Mouse (Mus musculus): ENCODE results near the gene Tbp.
A peak's percentile ranks its signal among the peaks of the same experiment; 100 is the strongest.
"Not testable (repeated sequence)": the region's sequence is repeated elsewhere in the genome, so short reads cannot be mapped to it uniquely, and the experiment has no call there.

The Tbp gene

GRCm38 (mm10) chr17:15540309-15540708 lies 40.6 kb downstream of the Tbp start:
- no peak for DNase-seq

DNA sequence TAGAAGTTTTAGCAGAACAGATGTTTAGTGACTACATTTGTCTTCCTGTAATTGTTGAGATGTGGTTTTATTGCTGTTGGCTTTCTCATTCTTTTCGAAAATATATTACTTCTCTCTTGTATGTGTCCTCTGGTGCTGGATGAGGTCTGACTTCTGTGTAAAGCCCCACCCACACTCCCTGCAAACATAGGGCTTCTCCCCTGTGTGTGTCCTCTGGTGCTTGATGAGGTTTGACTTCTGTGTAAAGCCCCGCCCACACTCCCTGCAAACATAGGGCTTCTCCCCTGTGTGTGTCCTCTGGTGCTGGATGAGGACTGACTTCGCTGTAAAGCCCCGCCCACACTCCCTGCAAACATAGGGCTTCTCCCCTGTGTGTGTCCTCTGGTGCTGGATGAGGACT lies 44.2 kb downstream of the Tbp start:
- not testable (repeated sequence) for DNase-seq

GRCm38 (mm10) chr17:15546440-15546839 lies 46.8 kb downstream of the Tbp start:
- DNase-seq: no peak

DNA sequence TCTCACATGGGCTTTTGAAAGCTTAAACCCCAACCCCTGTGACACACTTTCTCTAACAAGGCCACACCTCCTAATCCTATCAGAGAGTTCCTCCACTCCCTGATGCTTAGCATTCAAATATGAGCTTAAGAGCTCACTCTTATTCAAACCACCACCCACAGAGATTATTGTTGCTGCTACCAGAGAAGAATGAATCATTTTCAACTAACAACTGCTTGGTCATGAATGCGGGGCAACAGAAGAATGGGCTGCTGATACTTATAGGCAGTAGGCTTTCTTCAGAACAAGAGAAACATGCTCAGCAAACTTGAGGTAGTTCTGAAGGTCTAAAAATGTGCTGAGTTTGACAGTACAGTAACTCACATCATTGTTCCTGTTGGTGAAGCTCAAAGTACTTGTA lies 50.0 kb downstream of the Tbp start:
- no peak for DNase-seq

- DNase-seq: no peak
These were observed 60.3 kb downstream of the Tbp start for GRCm38 (mm10) chr17:15559946-15560345.

DNA sequence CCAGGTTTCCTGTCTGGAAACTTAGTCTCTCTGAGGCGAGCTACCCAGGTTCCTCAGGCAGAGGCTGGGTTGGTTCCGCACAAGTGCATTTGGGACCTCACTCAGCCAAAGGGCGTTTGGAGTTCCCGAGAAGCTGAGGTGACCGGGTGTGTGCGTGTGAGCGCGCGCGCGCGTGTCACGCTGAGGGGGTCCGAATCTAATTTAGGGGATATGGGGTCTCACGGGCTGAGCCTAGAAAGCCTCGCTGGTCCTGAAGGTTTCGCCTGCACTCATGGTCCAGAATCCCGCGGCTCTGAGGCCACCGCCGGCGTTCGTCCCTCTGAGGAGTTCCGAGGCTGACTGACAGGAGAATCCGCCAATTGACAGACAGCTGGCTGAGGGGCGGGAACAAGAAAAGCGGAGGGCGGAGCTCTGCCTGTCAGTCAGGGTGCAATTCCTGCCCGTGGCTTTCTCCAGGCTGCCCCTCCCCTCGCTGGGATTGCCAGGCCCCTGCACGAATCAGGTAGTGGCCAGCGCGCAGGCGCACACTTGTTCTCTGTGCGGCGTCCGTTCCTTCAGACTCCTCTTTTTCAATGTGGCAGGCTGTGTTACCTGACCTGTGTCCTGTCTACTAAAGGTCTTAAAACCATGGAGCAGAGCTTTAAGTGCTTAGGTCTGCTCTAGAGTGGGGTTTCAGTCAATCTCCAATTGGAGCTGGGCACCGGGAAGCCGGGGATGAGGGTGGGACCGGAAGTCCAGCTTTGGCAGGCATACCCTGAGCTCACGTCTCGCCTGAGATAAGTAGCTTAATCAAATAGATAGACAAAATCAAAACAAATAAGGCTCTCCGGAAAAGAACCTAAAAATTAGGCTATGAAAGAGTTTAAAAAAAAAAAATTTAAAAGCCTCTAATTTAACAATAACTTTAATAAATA lies 64.6 kb downstream of the Tbp start, which contains the start of gene Prdm9:
Prdm9 (minus strand) TSS at position 341 of the 914 bp plus-strand sequence.
- DNase-seq: peak; percentile 100

DNA sequence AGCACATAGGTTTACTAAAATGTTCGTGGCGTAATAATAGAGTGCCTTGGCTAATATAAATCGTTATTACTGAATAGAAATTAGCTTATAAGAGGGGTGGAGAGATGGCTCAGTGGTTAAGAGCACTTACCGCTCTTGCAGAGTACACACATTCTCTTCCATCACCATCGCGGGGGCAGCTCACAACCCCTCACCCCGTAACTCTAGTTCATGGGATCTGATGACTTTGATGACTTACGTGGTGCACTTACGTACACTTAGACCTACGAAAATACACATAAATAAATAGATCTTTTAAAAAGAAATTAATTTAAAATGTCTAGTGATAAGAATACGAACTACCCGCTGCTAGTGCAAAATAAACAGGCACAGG lies 65.2 kb downstream of the Tbp start:
- peak; percentile 22 for DNase-seq

DNA sequence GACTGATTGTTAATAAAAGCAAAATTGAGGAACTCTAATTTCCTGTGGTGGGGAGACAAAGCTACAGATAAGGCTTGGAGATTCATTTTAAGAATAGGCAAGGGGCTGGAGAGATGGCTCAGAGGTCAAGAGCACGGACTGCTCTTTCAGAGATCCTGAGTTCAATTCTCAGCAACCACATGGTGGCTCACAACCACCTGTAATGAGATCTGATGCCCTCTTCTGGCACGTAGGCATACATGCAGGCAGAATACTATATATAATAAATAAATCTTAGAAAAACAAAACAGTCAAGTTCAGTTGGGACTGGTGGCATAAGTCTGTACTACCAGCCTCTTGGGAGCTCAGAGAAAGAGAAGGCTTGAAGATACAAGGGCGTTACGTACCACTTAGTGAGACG lies 67.2 kb downstream of the Tbp start:
- no peak for DNase-seq

- DNase-seq: no peak
These were observed 75.4 kb downstream of the Tbp start for GRCm38 (mm10) chr17:15575056-15575455.

DNA sequence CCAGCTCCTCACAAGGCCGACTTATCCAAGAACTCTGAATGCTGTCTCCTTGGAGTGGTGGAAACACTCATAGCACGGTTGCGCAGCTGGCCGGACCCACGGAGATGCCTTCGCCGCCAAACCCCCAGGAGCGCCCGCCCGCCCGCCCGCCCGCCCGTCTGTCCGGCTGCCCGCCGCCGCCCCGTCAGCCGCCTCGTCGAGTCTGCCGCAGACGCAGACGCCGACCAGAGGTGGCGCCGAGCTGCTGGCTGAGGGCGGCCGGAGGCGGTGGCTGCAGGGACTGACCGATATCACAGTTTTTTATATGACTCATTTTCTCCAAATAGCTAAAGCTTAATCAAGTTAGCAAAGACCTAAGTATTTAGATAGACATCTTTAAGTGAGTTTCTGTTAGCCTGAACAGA lies 77.6 kb downstream of the Tbp start:
- DNase-seq: no peak

All from cerebellum, adult 8-10 months (tissue).